Mouse (Mus musculus) erythroblast, embryonic 14.5 days (primary cell): ENCODE data around the gene Rpl6.

ENCODE experiments used
- GATA1 ChIP-seq: IDR thresholded peaks from 2 replicates; pipeline ENCODE4 v1.6.1; 2012; ENCODE audit warnings: low read length, inconsistent platforms, mixed read lengths
- TAL1 ChIP-seq: IDR thresholded peaks from 3 replicates; pipeline ENCODE4 v1.6.1; 2012; ENCODE audit warnings: low read length, inconsistent platforms, mixed read lengths

GRCm38 (mm10) chr5:121221328-121221850 is 17.1 kb downstream of the Rpl6 start:
- TF ChIP-seq GATA1 (no peak), TAL1 (no peak)
